Mouse (Mus musculus): ENCODE measurements around the gene Kif26b.

The Kif26b gene

DNA sequence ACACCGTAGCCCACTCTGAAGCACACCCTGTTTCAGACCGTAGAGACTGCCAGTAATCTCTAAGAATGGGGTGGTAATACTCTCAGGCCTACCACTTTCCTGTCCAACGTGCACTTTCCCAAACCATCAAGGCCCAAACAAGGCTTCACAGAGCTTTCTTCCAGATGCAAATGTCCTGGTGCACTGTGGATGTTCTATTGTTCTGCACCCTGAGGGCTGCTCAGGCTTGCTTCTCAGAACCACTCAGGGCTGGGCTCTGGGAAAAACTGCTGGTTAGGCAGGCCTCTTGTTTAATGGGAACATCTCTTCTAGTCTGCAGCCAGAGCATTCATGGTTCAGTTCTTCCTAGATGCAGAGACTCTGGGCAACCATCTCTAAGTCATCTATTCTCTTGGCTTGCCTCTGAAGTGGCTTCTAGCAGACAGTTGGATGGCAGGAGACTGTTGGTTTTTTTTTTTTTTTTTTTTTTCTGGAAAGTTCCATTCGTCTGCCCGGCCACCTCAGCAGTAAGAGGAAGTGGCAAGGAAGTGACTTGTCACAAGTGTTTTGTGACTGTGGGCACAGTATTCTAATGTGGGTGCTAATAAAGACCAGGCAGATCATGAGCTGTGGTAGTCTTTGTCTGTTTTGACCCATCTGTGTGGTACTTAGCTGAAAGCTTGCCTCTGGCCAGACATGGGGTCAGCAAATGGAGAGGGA is 135.5 kb downstream of the Kif26b start:
- DNase-seq (ENCODE audit: low spot score) = no peak

DNA sequence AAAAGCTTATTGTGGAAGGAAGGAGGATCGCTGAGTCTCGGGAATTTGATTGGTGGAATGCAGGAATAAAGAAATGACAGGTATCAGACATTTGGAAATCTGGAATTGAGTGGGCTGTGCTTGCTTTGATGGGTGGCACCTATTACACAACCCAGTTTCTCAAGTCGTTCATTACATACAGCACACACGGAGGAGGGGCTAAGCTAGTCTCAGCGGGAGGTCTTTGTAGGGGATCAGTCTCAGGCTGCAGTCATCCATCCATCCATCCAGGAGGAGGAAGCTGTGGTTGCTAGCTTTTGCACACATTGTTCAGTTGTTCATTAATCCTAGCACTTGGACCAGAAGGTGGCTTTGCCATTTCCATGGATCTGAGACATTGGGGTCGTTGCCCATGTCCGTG is 137.6 kb downstream of the Kif26b start:
- DNase-seq (ENCODE audit: low spot score) = no peak

DNA sequence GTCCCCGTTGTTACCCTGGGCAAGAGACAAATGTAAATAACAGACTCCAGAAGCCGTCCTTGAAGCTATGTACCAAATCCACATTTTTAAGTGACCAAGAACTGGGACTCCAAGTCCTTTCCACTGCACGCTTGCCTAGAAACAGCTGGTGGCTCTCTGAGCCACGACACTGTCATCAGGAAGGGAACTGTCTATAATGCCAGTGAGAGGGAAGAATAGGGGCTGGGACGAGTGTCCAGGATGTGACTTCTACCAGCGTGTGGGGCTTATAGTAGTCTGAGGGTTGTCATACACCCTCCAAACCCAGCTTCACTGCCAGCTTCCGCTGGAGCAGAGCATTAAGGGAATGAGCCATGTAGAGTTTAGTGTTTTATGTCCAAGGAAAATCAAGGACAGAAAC is 138.9 kb downstream of the Kif26b start:
- DNase-seq (ENCODE audit: low spot score) = no peak

DNA sequence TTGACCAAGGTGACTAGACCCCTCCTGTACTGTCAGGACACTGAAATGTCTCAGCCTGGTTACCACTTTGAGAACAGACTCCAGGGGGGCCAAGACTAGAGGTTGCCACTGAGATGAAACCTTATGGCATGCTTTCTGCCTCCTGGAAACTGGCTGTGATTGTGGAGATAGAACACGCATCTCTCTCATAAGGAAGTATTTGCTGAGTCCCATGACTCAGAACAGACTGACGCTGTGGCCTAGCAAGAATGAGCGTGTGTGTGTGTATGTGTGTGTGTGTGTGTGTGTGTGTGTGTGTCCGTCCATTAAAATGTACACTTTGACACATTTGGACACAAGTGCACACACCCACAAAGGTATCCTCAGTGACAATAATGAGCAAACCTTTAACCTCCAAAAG is 140.0 kb downstream of the Kif26b start:
- DNase-seq (ENCODE audit: low spot score) = no peak

DNA sequence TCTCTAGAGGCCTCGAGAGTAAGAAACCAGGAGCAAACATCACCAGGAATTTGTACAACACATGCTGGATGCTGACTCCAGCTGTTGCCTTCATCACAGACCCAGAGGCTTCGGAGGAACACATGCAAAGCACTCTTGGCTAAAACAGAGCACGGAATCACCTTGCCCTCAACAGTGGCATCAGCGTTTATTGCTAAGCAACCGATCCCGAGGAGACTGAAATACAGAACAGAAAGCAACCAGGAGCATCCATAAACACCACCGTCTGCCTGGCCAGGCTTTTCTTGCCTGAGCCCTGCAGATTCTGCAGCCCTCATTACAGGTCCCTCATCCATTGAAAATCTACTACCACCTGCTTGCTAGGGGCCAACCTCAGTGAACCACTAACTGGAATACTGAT is 144.1 kb downstream of the Kif26b start:
- DNase-seq (ENCODE audit: low spot score) = no peak

DNA sequence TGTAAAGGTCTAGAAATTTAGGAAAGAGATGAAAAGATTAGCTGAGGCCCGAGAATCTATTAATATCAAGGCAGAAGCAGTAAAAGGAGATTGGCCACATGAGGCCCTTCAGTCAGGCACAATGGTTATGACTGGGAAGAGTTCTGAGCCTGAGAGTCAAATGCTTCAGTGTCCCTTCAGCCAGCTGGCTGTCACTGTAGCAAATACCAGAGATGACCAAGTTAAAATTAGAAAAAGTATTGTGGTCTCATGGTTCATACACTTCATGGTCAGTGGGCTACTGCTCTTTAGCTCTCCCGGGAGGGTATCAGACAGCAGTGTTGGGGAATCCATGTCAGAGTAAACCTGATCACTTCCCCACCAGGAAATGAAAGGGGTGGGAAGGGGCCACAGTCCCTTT is 144.6 kb downstream of the Kif26b start:
- DNase-seq (ENCODE audit: low spot score) = no peak

- DNase-seq (ENCODE audit: low spot score) = no peak
Measured at GRCm38 (mm10) chr1:178675542-178676252, 146.8 kb downstream of the Kif26b start.

- no peak for DNase-seq (ENCODE audit: low spot score)
Measured at GRCm38 (mm10) chr1:178677160-178677559, 148.2 kb downstream of the Kif26b start.

DNA sequence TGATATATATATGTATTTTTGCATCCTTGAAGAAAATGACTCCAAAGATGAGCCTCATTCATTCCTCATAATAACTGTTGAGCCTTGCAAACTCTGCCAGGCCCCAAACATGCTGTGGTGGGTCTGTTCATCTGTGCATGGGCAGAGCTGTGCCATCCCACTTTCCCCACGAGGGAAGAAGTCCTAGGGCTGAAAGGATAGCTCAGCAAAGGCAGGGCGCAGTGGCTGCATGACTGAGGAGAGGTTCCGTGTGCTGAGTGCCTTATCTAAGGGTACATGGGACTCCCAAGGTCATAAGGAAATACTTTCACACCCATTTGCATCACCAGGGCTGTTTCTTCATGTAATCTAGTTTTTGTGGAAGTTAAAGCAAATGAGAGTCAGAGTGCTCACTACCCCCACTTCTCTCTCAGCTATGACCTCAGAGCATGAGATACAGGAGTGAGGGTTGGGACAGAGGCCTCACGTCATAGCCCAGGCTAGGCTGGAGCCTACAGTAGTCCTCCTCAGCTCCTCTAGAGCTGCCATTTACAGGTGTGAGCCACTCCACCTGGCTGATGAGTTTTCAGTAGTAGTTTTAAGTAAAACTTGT is 148.8 kb downstream of the Kif26b start:
- DNase-seq (ENCODE audit: low spot score) = no peak

DNA sequence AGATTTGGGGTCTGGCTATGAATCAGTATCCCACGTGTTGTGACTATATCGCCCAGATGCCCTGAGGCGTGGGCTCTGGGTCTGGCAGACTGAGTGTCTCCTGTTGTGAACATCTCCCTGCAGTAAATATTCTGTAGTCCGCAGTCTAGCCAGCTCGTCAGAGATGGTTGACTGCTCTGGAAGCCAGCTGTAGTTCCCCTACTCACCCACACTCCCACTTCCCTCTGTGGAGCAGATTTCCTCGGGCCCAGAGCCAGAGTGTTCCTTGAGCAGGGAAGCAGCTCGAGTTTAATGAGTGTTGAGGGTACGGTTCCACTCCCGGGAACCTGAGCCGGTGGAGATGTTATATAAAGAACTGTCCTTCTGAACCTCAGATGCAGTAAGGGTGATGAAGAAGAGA is 154.7 kb downstream of the Kif26b start:
- no peak for DNase-seq (ENCODE audit: low spot score)

- no peak for DNase-seq (ENCODE audit: low spot score)
Measured at GRCm38 (mm10) chr1:178684991-178685680, 156.2 kb downstream of the Kif26b start.

- no peak for DNase-seq (ENCODE audit: low spot score)
Measured at GRCm38 (mm10) chr1:178686881-178687280, 158.0 kb downstream of the Kif26b start.

- no peak for DNase-seq (ENCODE audit: low spot score)
Measured at GRCm38 (mm10) chr1:178689512-178689911, 160.6 kb downstream of the Kif26b start.

- no peak for DNase-seq (ENCODE audit: low spot score)
Measured at GRCm38 (mm10) chr1:178691679-178692078, 162.8 kb downstream of the Kif26b start.

DNA sequence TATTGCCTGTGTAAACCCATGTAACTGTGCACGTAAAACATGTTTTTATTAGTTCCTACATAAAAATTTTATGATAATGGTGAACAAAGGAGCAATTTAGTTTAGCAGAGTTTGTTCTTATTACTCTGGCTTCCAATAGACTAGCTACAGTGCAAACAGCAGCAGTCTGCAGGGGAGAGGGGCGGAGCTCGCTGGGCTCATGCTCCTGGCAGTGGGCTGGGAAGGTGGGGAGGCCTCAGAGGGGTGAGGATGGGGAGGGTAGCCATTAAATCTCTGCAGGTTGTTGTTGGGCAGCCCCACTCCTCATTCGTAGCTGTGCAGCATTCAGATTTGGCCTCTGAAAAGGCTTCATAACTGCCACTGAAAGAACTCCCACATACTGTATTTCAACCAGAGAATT is 171.2 kb downstream of the Kif26b start:
- DNase-seq (ENCODE audit: low spot score) = no peak

DNA sequence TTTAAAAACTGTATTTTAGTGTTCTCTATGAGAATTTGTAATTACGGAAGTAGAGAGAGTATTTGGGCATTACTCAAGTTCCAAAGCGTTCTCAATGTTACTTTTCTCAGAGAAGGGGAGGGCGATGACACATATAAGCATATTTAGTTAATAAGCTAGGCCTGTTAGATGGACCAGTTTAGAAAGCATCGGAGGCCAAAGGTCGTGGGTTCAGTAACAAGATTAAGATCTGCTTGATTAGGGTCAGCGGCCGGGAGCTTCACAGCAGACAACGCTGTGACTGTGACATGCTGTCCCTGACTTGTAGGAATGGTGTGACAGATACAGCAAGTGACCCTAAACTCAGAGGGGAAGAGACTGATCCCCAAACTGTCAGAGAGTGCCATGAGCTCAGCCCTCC is 174.6 kb downstream of the Kif26b start:
- peak; percentile 54 for DNase-seq (ENCODE audit: low spot score)

- no peak for DNase-seq (ENCODE audit: low spot score)
Measured at GRCm38 (mm10) chr1:178707925-178708351, 179.0 kb downstream of the Kif26b start.

DNA sequence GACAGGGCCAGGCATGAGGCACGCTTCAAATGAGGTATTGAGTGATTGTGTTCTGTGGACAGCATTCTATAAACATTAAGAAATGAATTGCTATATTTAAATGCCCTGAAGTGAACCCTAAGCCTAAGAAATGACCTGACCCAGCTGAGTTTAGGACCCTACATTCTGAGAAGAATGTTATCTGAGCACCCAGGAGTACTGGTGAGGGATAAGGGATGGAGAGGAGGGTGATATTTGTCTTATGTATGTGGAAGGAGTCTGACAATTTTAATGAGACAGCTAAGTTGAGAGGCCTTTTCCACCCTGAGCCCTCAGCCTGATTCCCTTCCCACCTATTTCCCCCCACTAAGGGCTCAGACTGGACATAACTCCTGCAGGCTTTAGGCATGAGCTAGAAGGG is 179.4 kb downstream of the Kif26b start:
- DNase-seq (ENCODE audit: low spot score) = no peak

GRCm38 (mm10) chr1:178712189-178712873 is 183.4 kb downstream of the Kif26b start:
- DNase-seq (ENCODE audit: low spot score) = no peak

- DNase-seq (ENCODE audit: low spot score) = no peak
Measured at GRCm38 (mm10) chr1:178714209-178714608, 185.3 kb downstream of the Kif26b start.

DNA sequence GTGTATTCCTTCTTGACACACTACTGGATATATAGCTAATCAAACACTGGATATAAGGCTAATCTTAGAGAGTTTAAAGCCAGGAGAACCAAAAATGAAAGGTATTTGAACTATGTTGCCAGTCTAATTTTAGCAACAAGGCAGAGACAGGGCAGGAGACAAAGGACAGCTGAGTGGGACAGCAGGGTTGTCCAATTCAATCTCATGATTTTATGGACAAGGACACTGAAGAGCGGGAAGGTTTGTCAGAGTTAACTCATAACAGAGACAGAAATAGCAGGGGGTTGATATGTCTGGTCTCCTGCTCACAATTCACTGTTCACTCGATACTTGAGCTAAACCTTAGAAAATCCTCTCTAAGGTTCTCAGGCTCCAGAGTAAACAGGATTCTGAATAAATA is 187.5 kb downstream of the Kif26b start:
- DNase-seq (ENCODE audit: low spot score) = no peak

DNA sequence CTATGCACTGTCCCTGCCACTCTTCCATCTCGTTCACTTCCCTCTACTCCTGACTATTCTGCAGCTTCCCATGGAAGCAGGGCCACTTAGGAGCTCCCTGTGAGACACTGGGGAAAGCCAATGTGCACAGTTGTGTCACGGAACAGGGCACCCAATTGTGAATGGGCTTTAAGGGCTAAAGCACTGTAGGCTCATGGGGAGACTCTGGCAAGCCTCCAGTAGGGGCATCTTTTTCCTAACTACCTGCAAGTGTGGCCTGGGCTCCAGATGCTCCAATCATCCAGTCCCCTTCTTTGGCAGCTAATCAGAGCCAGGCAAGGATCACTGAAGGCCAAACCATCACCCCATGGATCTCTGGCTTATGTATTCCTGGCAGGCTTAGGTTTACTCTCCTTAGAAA is 191.9 kb downstream of the Kif26b start:
- DNase-seq (ENCODE audit: low spot score) = no peak

Measured in retina, embryonic 14.5 days (tissue).